Mouse (Mus musculus) E14TG2a.4 (cell line): ENCODE results near the gene Otx2.

Source experiments
- CTCF ChIP-seq: conservative IDR thresholded peaks from 2 replicates; pipeline ENCODE4 v1.5.1; 2014; ENCODE audit warnings: low read length
- NANOG ChIP-seq: IDR thresholded peaks from 2 replicates; pipeline ENCODE4 v1.6.1; 2014; ENCODE audit warnings: borderline replicate concordance, low read length, mixed read lengths
- POU5F1 ChIP-seq: IDR thresholded peaks from 2 replicates; pipeline ENCODE4 v1.6.1; 2014; ENCODE audit warnings: low read length, borderline replicate concordance

DNA sequence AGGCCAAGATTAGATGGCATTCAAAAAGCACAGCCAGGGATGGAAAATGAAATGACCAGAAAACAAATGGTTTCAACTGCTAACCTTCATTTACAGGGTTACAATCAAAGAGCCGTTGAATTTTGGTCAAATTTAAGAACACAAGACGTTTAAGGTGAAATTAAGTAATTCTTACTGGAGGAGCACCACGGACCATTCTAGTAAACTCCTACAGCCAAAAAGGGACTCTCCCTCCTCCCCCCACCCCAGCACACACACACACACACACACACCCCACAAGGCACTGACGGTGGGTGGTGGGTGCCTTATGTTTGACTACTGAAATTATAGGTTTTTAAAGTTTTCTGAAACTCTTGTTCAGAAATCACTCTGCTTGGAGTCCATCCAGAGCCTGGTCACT lies 16.9 kb downstream of the Otx2 start:
- TF ChIP-seq CTCF: no peak
- TF ChIP-seq POU5F1: no peak
- TF ChIP-seq NANOG: no peak
